Mouse (Mus musculus): Measurements from ENCODE around the gene Hist2h4. TPM values are rescaled to one million over a fixed set of nuclear protein-coding genes. Genes with fewer than 3 reads are reported as not detected.
"Not testable (repeated sequence)": the region's sequence is repeated elsewhere in the genome, so short reads cannot be mapped to it uniquely, and the experiment has no call there.

Gene Hist2h4
- total RNA-seq, 2 experiments from 2014 or later = 27.7 to 30.4 TPM

GRCm38 (mm10) chr3:96268776-96269378 lies 5.8 kb upstream of the Hist2h4 start:
- DNase-seq = not testable (repeated sequence)

DNA sequence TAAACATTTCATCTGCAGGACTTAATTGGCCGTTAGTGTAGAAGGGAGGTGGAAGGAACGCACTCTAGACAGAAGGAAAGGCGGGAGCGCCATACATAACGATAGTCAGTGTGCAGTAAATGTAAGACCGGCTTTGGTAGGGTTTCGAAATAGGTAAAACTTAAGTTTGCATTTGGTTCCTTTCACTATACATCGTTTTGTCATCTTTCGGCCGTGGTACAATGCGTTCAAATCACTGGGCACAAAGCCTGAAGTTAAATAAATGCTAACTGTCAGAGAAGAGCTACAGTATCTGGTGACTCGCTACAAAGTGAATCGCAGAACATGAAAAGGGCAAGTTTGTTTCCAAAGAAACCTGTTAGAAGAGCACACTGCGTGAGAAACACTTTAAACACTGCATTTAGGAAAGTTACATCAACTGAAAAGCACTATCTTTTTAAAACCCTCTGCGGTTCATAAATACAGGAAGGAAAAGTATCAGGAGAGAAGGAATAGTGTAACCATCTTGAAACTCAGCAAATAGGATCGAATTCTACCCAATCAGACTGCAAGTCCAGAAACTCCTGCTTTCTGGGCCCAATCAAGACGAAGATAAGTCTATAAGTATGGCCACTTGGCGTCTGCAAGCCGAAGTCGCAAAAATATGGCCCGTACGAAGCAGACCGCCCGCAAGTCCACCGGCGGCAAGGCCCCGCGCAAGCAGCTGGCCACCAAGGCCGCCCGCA lies 5.1 kb upstream of the Hist2h4 start, which contains the start of gene Hist2h3b:
Gene Hist2h3b (plus strand): TSS at position 604 of the 725 bp plus-strand sequence.
- DNase-seq = peak; percentile 77 to 80

- DNase-seq = no peak
These were observed 4.4 kb upstream of the Hist2h4 start for GRCm38 (mm10) chr3:96267541-96267940.

DNA sequence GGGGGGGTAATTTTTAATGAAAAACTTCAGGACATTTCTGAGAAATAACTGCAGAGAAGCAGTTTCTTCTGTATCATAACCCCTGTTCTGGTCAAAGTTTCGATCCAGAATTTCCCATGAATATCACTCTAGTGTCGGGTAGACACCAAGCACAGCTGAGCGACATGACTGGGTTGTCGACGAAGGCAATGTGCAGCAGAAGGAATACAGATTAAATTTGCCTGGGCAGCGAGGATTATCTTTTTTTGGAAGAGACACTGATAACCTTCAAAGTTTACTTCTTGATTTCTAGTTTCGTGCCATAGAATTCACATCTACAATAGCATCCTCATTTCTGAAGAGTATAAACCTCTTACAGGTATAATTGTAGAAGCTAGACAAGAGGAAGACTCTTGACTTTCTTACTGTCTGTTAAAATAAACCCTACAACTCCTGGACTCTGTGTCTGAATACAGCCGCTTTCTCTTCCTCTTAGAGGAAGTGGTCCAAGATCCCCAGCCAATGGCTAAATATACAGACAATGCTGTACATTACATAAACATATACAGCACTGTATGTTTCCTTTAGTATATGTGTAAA lies 3.1 kb upstream of the Hist2h4 start:
- DNase-seq = no peak

- DNase-seq = no peak
These were observed 1.4 kb upstream of the Hist2h4 start for GRCm38 (mm10) chr3:96264404-96264949.

DNA sequence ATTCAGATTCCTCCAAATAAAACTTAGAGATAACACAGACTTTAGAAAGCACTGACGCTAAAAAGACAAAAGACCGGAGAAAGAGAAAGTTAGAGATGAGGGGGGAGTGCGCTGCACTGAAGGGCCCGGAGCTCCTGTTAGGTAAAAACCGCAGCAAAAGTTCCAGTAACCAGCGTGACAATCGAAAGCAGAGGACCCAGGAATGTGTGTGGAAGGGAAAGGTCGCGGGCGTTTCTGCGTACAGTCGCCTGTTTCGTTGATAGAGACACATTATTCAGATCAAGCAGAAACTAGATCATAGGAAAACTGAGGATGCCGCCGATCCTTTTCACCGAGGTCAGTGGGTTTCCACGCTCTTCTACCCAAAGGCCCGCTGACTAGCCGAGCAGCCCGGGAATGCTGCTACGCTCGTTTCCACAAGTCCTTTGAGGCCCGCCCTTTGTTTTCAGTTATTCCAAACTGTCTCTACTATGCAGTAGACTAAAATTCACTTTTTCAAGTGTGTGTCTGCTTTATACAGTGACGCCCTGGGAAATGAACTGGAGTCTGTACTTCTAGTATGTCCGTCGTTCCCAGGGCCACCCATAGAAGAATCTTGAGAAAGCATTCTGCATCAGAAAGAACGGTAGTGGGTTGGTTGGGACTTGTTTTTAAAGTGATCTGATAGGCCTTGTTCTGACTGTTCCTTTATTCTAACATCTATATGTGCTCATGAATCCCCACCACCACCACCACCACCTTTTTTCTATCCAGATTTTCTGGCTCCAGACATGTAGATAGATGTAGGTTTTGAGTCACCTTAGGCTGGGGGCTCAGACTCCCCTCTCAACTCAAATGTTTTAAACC lies 670 bp upstream of the Hist2h4 start:
- DNase-seq = peak; percentile 33 to 46

DNA sequence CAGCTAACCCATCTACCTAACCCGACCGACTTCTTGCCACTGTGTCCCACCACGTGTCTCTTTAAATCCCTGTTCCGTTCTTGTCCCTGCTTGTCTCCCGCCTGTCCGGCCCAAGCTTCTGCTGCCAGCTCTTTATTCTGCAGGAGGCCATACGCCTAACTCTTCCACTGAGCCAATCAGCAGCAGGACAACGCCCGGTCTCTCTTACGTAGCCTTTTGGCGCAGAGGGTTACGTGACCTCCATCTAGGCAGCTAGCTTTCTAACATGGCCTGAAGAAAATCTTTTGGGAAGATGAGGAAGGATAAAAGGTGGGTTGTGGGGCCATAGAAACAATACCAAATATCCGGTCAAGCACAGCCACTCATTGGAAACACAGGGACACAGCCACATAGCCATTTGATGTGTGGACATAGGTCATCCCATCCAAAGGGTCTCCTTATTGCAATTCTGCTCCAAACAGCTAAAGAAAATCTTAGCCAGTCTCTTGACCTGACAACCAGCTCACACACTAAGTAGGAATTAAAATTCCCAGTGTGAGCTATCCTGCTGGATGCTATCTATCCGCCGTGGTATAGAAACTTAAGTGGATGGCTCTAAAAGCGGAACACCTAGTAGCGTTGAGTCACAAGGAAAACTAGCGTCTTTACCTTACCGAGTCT lies 765 bp downstream of the Hist2h4 start:
- peak; percentile 72 to 76 for DNase-seq

DNA sequence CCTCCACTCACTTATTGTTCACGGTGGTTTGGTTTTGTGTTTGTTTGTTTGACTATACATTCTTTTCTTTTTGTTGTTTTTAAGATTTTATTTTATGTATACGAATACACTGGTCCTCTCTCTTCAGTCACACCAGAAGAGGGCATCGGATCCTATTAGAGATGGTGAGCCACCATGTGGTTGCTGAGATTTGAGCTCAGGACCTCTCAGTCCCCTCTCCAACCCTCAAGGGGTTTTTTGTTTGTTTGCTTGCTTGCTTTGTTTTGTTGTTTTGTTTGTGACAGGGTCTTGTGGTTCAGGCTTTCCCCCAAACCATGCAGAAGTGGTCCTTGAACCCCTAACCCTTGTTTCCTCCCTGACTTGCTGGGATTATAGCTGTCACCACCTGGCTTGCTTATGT lies 1.5 kb downstream of the Hist2h4 start:
- no peak for DNase-seq

- DNase-seq = no peak
These were observed 2.9 kb downstream of the Hist2h4 start for GRCm38 (mm10) chr3:96260220-96260619.

- no peak for DNase-seq
These were observed 5.9 kb downstream of the Hist2h4 start for GRCm38 (mm10) chr3:96257190-96257589.

DNA sequence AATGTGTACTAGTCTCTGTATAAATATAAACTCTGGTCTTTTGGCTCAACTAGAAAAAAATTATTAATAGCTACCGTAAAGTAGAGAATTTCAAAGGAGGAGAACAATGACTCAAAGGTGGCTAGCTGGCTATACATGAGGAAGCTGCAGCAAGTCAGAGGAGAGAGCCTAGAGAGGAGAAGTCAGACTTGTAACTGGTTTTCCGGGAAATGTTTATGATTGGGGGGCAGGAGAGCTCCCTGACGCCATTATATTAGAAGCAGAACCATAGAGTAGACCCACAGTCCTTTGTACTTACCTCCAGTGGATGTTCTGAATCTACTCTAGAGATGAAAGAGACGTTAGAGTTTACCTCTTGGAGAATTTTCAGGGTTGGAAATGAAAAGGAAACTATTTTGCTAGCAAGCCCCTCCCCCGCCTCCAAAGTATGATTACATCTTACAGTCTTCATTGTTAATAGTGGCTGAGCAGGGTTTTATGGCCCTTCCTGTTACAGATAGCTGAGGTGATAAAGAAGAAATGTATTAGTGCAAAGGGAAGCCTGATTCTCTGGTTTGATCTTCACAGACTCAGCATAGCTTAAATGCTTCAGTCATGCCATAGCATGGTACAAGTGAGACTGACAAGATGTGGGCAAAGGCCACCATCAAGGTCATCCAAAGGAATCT lies 7.1 kb downstream of the Hist2h4 start:
- DNase-seq = no peak

DNA sequence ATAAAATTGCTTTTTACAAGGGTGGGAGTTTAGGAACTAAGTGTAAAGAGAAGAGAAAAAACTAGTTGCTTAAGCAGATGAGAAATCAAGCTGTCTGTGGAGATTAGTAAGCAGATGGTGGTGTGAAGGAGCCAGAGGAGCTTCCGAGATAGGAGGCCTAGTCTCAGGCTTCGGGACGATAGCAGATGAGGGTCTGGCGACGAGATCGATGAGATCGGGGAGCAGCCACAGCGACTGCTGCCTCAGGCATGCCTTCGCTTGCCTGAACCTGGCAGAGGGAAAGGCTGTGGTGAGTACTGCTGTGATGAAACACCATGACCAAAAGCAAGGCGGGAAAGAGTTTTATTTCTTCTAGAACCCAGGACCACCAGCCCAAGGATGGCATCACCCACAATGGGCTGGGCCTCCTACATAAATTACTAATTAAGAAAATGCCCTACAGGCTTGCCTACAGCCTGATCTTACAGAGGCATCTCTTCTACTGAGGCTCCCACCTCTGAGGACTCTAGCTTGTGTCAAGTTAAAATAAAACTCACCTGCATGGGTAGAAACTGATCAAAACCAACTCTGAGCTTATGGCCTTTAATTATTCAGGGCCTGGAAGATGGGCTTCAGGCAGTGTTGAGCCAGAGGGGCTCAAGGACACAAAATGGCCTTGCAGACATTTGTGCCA lies 8.3 kb downstream of the Hist2h4 start:
- no peak for DNase-seq

GRCm38 (mm10) chr3:96251787-96252186 lies 11.3 kb downstream of the Hist2h4 start:
- no peak for DNase-seq

DNA sequence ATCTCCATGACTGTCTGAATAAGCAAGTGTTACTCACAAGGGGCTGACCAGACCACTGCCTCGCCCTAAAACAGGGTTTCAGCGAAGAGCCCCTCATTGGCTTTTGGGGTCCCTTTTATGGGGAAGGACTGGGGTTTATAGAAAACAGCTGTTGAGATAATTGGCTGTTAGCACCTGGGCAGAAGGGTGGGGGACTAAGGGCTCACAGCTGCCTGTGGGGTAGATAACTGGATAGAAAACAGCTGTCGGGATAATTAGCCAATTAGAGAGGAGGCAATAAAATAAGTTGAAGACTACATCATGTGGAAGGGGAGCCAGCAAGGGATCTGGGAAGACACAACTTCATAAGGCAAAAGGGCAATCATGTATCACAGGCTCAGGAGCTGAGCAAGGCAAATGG lies 12.2 kb downstream of the Hist2h4 start:
- DNase-seq = no peak

DNA sequence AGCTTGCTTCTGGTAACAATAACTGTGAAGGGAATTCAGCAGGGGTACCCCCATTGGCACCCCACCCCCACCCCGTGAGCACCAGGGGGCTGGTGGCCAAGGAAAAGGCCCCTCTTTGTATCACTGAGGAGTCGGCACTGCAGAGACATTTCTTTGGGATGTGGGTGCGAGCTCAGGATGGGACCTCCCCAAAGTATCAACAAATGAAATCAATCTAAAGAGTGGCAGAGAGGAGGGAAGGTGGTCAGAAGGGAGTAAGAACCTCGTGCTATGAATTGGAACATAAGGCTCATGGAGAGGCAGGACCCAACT lies 14.1 kb downstream of the Hist2h4 start:
- no peak for DNase-seq

- DNase-seq = no peak
These were observed 14.7 kb downstream of the Hist2h4 start for GRCm38 (mm10) chr3:96248141-96249033.

DNA sequence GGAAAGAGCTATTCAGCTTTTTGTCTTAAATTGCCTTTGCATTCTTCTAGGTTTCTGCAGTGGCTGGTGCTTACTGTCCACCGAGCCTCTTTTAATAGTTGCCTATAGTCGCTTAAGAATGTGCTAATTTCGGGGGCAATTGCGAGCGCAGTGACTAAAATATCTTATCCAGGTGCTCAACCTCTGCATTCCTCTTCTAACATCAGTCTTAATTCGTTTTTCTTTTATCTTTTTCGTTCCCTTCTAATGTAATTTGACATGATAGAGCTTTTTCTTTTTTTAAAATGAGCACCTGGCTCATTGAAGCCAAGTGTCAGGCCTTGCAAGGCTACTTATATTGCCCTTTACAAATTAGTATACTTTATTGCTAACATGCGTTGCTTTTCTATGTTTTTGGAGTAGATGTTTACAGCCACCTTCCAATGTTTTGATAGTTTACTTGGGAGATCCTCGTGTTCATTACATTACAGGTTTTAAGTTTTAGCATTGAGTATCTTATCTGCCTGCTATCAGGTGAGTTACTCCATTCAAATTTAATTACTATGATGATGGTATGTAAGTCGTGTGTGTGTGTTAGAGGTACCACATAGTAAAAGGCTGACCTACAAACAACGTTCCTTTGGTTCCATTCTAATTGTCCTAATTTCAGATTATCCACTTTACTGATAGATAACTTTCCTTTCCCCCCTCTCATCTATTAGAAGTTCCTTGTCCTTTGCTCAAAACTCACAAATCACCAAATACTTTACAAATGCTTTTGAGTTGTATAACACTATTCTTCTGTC lies 15.6 kb downstream of the Hist2h4 start:
- DNase-seq = no peak

GRCm38 (mm10) chr3:96246427-96246856 lies 16.7 kb downstream of the Hist2h4 start, which contains the start of gene Hist2h3c1:
TSS of gene Hist2h3c1 (plus strand) at chr3:96246685.
- not testable (repeated sequence) for DNase-seq

DNA sequence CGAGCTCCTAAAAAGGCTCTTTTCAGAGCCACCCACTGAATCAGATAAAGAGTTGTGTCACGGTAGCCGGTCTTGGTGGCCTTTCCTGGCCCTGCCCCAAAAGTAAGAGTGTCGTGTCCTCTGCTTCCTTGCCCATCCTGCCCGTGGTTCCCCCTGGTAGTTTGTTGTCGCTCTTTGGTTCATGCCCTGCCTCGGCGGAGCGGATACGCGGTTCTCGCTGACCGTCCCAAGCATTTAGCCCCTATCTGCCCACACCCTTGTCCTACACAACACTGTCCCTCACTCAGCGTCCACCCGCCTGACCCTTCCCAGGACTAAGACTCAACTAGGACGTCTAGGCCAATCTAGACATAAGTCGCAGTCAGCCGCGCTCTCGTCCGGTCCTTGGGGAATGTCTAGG lies 17.1 kb downstream of the Hist2h4 start:
- DNase-seq = not testable (repeated sequence)

Measured in layer of hippocampus, postnatal 36 days (tissue).